Mouse (Mus musculus) olfactory bulb, adult 2 months (tissue): ENCODE data around the gene Tmem217.

ENCODE experiments used
- CTCF ChIP-seq: fragments of 200-500 bp; IDR thresholded peaks from 2 replicates; pipeline ENCODE4 v1.5.1; 2012; ENCODE audit warnings: low read depth, mild to moderate bottlenecking, low read length, moderate library complexity; ENCODE audit not compliant: insufficient read depth
- POLR2A ChIP-seq: fragments of 200-500 bp; IDR thresholded peaks from 2 replicates; pipeline ENCODE4 v1.6.1; 2012; ENCODE audit warnings: mild to moderate bottlenecking, low read depth, low read length, moderate library complexity; ENCODE audit not compliant: insufficient read depth

DNA sequence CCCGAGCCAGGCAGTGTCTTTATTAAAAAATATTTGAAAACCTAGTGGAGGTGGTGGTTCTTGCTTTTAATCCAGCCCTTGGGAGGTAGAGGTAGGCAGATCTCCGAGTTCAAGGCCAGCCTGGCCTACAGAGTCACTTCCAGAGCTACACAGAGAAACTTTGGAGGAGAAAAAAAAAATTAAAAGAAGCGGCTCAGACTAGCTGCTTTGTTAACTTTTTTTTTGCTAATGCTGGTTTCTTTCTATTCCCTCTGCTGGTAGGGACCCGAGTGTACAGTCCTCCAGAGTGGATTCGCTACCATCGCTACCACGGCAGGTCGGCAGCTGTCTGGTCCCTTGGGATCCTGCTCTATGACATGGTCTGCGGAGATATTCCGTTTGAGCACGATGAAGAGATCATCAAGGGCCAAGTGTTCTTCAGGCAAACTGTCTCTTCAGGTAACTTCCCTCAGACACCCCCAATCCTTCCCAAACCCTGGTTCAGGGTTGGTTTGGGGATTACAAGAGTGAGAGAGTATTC lies 58.7 kb downstream of the Tmem217 start:
- TF ChIP-seq POLR2A, result no peak
- no peak for TF ChIP-seq CTCF
